Mouse (Mus musculus): ENCODE measurements around the gene Gm10837.
"Not testable (repeated sequence)": the region's sequence is repeated elsewhere in the genome, so short reads cannot be mapped to it uniquely, and the experiment has no call there.

The Gm10837 gene

DNA sequence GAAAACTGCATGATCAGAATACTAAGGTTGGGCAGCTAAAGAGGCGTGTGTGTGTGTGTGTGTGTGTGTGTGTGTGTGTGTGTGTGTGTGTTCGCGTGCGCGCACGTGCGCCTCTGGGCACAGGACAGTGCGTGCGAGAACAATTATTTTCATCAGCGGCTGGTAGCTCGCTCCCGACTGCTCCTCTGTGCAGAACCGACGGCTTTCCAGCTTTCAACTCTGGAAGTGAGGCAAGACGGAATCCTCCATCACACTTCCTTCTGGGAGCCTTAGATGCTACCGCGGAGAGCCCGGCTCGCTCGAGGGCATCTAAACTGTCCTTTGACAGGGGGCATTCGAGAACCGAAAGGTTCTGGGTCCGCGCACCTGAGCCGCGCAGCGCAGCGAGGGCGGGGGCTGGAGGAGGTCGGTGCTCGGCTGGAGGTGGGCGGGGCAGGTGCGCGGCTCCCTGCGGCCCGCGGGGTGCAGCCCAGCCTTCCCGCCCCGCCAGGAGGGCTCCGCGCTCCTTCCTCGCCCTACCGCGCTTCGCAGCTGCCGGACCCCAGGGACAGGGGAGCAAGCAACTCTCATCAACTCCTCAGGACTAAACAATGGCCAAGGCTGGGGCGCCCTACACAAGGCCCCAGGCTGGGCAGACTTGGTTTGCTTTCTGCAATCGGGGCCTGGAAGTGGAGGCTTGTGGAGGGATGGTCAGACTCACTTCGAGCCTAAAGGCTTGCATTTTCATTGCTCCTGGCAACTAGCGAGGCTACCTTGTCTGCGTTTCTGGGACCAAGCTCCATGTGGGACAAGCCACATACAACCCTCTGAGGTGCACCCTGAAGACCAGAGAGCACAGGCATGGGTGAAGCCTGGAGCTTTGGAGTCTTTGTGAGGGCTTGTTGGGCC is at the start of gene Gm10837:
Gene Gm10837, plus strand, starts transcription at position 146 of the 888 bp plus-strand sequence.
- DNase-seq (ENCODE audit: low read depth in 1 of 2, low spot score in 2 of 2) = no peak

DNA sequence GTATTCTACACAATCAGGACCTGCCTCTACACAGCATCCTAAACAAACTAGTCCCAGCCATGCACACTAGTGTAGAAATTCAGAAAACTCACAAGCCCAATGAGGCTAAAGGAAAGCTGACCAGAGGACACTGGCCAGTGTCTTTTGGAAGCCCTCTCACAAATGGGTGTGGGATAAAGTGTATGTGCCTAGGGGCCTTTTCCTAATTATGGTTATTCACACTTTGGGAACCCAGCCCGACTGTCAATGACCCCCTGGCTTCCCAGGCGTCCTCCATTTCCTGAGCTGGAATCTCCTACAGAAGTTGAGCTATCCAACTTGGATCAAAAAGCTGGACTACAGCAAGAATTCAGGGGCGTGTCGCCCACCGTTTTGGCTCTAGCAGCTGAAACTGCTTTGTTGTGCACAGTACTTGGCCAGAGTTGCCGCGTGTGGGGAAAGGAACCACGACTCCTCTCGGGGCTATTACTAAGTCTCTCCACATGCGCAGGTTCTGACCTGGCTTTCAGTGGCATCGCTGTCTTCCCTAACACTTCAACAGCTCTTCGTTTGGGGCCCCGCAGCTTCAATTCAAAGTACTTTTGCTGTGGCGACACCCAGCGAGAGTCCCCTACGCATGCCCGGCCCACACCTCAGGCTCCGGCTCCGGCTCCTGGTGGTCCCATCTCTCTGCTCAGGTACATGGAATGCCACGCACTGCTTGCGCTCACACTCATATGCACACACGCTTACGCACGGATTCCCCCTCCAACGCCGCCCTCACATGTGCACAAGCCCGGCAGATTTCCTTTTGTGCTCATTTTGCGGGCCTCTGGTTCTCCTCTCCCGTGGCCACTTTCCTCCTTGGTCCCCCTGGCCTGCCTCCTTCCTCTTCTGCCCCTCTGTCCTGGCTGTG is 40.5 kb upstream of the Gm10837 start:
- no peak for DNase-seq (ENCODE audit: low read depth in 1 of 2, low spot score in 2 of 2)

DNA sequence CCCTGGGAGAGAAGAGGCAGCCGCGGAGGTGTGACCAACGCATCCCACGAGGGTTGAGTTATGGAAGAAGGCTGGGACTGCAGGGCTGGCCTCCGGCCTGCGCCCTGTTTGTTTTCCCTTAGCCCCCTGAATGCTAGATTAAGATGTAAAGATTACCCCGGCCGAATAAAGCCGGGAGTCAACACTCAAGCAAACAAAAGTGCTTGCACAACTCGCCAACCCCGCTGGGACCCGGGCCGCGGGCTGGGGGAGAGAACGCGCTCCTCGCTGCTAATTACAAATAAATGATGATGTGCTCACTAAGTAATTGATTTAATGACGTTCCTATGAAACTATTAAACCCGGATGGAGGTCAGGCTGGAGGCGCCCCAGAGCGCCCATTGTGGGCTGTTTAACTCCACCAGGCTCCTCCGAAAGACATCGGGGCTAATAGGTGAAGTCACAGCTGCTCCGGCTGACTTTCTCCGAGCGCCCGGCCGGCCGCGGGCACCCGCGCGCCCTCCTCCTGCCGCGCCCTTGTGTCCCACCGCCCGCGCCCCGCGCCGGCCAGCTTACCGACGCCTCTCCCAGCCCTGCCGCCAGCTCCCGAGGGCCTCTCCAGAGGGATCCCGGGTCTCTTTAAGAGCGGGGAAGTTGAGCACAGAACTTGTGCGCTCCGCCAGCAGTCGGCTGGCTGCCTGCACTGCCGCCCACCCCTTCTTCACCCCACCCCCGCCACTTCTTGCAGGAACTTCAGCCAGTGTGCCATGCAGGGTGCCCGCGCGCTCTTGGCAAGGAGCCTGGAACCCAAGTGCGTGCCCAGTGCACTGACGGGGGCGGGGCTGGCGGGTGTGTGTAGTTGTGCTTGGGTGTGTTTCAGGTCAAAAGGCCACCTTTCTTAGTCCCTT is 39.6 kb upstream of the Gm10837 start, which contains the start of gene Gm5089:
Gene Gm5089, minus strand, starts transcription at position 620 of the 887 bp plus-strand sequence.
- DNase-seq (ENCODE audit: low read depth in 1 of 2, low spot score in 2 of 2) = no peak

DNA sequence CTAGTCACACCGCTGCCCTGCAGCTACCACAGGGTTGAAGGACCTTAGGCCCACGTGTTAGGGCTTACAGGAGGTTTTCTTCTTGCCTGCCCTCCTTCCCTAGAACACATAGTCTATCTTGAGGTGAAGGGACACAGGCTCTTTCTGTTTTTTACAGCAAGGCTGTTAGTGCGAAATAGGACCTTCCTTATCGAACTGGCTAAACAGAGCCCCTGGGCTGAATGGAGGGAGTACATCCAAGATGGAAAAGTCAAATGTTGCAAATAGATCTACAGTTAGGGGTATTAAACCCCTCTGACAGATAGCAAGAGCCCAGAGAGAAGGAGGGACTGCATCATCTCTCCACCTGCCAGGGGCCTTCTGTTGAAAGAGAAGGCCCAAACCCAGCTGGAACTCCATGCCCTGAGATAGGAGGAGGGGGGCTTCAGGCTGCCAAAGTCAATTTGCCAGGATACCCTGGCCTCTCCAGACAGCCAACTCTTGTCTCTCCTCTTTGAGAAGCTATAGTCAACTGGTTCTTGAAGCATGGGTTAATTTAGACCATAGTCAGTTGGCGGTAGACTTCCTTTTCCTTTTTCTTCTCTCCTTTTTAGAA is 38.7 kb upstream of the Gm10837 start:
- DNase-seq (ENCODE audit: low read depth in 1 of 2, low spot score in 2 of 2) = no peak

DNA sequence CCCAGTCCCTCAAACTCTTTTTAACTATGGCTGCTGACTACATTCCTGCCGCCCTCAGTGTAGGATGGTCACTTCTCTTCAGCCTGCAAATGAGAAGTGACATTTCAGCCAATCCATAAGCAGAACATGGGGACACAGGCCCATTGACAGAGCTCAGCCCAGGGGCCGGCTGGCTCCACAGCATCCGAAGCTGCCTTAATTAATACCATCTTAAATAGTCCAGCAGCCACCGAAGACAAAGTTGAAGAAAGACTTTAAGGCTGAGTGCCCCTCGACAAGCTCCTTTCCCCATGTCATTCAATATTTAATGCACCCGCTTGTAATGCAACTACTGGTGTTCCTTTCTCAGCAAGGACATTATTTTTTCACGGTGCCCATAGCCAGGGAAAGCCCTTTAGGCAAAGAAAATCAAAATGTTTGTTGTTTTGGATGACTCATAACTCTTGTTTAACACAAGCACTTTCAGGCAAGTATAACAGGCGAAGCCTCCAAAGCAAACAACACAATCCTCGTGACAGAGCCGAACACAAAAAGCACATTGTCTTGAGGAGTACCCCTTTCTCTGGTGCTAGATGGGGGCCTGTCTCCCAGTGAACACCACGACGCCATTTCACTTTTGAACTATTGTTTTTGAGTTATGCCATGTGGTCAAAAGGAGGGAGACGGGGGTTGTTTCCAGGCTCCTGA is 37.5 kb upstream of the Gm10837 start:
- DNase-seq (ENCODE audit: low read depth in 1 of 2, low spot score in 2 of 2) = no peak

DNA sequence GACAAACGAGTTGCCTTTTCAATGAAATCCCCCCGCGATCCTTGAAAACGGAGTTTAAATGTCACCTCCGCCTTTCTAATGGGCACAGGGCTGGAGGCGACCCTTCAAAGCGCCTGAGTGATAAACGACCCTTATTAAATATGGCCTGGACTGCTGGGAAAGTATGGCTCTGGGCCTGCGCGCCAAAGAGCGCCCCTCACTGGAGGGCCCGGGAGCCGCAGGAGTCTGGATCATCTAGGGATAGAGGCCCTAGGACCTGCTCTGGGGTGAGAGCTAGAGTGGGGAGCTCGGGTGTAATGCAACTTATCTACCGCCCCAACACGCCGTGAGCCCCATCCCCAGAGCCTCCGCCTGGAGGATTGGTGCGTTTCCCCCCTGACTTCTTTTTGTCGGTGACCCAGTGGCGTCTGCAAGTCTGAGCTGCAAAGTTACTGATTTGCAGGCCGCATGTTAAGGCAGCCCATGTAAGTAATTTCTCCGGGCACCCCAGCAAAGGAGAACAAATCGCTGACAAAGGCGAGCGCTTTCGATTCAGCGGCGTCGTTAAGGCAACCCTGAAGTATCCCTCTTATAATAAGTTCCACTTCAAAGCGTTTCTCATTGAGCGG is 36.9 kb upstream of the Gm10837 start:
- DNase-seq (ENCODE audit: low read depth in 1 of 2, low spot score in 2 of 2) = no peak

DNA sequence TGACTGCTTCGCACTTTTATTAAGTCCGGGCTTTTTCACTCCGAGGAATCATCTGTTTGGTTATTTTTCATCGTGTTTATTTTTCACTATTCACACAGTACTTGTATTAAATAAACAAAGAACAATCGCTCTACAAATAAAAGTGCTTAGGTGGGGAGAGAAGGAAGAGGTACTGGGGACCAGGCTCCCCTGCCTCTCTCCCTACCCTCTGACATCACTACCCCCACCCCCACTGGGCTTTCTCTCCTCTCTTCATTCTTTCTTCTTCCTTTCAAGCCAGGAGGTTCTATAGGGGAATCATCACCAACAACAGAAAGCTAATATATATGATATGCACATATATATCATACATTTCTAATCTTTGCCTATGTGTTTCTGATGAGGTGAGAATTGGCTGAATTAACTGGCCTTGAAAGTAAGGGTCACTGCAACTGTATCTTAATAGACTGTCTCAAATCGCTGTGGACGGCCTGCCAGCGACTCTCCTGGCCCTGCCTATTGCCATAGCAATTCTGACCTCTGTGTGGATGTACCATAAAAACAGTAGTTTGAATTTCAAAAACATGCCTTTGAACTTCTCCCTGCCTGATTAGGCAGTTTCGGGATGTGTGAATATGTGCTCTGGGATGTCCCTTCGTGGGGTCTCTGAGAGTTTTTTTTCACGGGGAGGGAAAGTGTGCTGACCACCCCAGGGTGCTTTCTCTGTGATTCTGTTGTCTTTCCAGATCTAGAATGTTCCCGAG is 36.2 kb upstream of the Gm10837 start:
- no peak for DNase-seq (ENCODE audit: low read depth in 1 of 2, low spot score in 2 of 2)

DNA sequence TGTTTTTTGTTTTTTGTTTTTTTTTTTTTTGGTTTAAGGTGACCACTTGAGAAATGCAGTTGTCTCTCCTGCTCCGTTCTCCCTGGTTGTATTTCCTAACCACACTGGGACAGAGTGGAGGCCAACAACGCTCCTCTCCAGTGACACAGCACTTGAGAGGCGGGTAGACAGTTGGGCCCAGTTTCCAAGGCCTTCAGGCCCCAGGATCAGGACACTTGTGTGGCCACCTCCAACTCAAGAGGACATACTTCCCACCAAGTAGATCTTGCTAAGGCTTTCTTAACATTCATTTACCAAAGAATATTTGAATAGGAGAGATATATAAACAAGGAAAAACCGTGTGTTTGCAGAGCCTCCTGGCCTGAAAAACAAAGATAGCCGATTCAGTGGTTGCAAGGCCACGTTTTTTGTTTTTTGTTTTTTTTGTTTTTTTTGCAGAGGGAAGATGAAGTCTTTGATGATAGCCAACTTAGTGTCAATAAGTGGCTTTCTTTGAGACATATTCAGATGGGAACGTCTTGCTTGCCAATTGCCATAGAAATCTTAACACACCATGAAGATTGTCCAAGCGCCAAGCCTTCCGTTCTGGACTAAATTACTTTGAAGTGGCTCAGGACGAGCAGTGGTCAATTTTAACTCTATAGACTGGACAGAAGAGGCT is 35.4 kb upstream of the Gm10837 start:
- no peak for DNase-seq (ENCODE audit: low read depth in 1 of 2, low spot score in 2 of 2)

DNA sequence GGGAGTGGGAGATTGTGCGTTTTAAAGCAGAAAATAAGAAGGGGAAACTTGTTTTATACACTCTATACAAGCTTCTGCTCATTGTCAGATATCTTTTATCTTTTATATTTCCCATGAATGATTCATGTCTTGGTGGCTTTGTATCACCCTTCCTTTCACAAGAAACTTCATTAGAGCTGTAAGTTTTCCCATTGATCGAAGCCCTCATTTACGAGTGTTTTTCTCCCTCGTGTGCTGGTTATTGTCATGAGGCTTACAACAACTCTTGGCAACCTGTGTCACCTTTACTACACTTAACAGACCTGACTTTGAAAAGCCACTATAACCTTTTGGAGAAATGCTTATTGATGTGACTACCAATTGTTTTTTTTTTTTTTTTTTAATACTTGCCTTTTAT is 34.8 kb upstream of the Gm10837 start:
- DNase-seq (ENCODE audit: low read depth in 1 of 2, low spot score in 2 of 2) = no peak

DNA sequence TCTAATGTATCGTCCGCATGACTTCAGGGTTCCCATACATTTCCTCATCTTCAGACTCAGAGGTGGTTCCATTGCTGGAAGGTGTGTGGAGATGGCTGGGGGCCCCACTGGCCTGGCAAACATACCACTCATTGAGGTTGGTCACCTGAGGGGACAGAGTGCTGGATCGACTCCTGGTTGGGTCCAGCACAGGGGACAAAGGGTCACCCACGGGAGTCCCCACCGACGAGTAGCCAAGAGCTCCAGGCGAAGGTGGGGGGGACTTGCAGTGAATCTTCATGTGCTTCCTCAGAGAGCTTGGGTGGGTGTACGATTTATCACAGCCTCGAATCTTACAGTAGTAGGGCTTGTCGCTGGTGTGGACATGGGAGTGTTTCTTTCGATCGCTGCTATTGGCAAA is 31.1 kb upstream of the Gm10837 start:
- not testable (repeated sequence) for DNase-seq (ENCODE audit: low read depth in 1 of 2, low spot score in 2 of 2)

DNA sequence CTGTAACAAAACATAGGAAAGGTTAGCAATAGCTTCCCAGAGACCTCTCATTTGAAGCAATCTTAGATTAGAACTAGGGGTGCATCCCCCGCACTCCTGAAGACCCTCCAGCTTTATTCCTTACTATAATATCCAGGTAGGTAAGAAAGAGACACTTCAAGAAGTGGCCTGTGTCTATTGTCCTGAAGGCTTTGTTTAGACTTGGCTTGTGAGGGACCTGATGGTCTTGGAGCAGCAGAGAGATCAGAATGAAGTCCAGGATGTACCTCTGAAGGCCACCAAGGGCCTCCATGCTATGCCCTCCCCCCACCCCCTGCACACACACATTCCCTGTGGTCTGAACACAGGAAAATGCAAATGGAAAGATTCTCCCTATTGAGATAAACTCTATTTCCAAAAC is 30.6 kb upstream of the Gm10837 start:
- no peak for DNase-seq (ENCODE audit: low read depth in 1 of 2, low spot score in 2 of 2)

DNA sequence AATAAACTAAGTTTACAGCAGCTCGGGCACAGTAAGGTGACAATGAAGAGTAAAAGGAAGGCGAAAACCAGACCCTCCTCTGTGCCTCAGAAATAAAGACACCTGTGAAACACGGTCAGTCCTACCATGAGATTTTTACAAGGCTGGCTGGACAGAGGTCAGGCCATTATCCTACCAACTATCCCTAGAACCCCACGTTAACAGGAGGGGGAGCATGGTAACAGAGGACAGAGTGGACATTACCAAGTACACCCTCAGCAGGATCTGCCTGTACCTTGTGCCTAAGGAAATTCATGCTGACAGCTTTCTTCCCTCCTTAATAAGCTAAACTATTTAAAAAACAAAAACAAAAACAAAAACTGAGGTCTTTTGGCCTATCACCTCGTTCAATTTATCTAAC is 30.2 kb upstream of the Gm10837 start:
- DNase-seq (ENCODE audit: low read depth in 1 of 2, low spot score in 2 of 2) = no peak

DNA sequence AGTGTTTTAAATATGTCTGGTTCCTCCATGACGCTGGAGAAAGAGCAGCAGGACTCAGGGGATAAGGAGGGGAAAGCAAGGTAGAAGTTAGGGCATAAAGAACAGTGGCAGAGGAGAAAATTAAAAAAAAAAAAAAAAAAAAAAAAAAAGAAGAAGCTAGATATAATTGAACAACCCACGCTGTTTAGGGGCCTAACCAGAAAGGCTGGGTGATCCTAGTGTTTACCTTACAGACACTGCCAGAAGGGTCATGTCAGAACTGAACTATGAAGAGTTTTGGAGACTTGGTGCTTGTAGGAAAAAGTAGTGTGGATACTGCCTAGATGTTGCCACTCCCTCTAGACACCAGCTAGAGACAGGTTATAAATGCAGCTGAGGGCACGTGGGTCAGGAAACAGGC is 28.9 kb upstream of the Gm10837 start:
- DNase-seq (ENCODE audit: low read depth in 1 of 2, low spot score in 2 of 2) = no peak

DNA sequence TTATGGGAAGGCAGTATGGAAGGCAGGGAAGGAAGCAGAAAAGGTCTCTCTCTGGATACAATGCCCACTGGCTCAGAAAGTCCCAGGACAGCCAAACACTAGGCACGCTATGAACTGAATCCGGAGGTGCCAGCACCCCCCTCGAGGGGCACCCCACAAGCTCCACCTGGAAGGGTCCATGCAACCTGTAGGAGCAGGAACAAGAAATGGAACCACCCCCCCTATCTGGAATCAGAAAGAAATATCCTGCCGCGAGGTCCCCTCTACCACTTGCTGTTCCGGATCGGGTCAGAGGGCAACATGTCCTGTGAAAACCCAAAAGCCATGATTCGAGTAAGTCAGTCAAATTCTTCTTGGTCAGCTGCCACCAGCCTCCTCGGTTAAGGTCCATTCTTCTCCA is 28.4 kb upstream of the Gm10837 start:
- DNase-seq (ENCODE audit: low read depth in 1 of 2, low spot score in 2 of 2) = no peak

DNA sequence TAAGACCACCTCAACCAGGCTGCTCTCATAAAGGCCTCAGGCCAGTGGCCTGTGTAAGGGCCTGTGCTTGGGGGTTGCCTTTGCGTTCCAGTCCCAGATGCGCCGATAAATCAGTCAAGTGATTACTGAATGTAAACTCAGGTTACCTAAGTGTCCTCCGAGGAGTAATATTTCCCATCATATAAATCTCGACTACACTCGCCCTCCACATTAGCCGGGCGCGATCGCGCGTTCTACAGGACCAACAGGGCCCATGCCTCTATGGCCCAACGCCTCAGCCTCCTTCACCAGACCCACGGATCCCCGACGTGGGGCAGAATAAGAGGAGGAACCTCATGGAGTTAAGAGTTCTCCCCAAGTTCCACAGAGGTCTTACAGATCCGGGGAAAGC is 27.7 kb upstream of the Gm10837 start:
- DNase-seq (ENCODE audit: low read depth in 1 of 2, low spot score in 2 of 2) = no peak

DNA sequence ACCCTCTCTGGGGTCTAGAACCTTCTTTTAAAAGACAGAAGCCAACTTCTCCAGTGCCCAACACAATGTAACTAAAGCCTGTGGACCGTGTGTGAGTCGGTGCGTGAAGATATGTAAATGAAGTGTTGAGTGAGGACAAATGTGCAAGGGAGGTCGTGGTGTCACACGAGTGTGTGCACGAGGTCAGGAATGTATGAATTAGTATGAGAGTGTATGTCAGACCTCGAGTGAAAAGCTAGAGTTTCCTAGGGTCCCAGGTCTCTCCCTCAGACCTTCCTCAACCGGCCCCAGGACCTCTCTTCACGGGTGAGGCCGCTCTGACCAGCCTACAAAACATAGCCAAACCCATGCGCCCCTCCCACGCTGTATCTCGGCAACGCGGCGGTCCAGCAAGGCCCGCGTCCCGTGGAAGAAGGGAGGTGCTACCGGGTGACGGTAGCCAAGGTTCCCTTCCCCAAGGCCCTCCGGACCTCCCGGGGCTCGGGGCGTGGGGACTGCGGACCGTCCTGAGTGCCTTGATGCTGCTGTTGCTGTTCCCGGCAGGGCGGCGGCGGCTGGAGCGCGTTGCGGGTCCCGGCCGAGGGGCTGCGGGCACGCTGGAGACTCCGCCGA is 27.2 kb upstream of the Gm10837 start:
- DNase-seq (ENCODE audit: low read depth in 1 of 2, low spot score in 2 of 2) = no peak

DNA sequence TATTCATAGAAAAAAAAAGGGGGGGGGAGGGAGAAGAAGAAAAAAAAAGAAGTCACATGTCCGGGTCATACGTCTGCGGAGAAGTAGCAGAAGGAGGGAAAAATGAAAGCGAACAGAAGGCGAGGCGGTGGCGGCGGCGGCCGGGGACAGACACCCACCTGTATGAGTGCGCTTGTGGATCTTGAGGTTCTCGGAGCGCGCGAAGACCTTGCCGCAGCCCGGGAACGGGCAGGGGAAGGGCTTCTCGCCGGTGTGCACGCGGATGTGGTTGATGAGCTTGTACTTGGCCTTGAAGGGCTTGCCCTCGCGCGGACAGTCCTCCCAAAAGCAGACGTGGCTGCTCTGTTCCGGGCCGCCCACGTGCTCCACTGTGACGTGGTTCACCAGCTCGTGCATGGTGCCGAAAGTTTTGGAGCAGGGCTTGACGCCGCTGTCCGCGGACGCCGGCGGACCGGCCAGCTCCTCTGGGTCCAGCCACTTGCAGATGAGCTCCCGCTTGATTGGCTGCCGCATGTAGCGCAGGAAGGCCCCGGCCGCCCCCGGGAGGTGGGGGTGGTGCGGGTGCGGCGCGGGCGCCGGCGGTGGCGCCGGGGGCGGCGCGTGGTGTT is 26.5 kb upstream of the Gm10837 start:
- DNase-seq (ENCODE audit: low read depth in 1 of 2, low spot score in 2 of 2) = not testable (repeated sequence)

DNA sequence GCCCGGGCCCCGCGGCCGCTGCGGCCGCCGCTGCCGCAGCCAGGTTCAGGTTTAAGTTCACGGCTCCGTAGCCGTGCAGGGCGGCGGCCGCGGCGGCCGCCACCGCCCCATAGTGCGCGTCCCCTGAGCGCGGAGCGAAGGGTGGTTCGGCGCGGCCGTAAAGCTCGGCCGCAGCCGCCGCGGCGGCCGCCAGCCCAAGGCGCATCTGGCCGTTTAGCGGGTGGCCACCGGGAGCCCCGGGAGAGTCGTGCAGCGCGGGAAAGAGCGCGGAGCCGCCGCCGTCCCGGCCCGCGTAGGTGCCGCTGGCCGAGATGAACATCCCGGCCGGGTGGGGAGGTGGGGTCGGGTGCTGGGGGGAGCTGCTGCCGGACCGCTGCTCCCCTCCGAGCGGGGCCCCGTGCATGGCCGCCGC is 26.0 kb upstream of the Gm10837 start:
- no peak for DNase-seq (ENCODE audit: low read depth in 1 of 2, low spot score in 2 of 2)
